Mouse (Mus musculus): ENCODE measurements around the gene Psap.
"Not testable (repeated sequence)": the region's sequence is repeated elsewhere in the genome, so short reads cannot be mapped to it uniquely, and the experiment has no call there.

Gene Psap

GRCm38 (mm10) chr10:60277207-60278005 lies at the start of gene Psap:
TSS of gene Psap (plus strand) at chr10:60277627.
- in situ Hi-C loops (cut with MboI; ENCODE audit: low sequenced_read_pairs) = no loop called here

- in situ Hi-C loops (cut with MboI; ENCODE audit: low sequenced_read_pairs) = no loop called here
Observed at GRCm38 (mm10) chr10:60227666-60228065, 49.8 kb upstream of the Psap start.

DNA sequence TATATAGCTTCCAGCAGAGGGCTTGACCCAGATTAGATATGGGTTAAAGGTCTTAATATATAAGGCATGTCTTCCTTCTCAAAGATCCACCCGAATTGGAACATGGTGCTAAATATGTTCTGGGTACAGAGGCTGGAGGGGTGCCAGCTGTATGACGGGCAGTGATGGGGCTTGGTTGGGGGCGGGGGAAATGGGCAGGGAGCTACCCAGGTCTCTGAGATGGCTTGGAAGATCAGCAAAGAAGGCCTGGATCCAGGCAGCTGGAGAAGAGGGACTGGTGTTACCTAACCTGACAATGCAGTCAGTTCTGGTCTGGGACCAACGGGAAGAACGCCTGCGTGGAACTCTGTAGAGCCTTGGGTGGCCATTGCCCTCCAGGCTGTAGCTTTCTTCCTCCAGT lies 48.3 kb upstream of the Psap start:
- in situ Hi-C loops (cut with MboI; ENCODE audit: low sequenced_read_pairs) = no loop called here

GRCm38 (mm10) chr10:60230321-60231088 lies 46.9 kb upstream of the Psap start:
- in situ Hi-C loops (cut with MboI; ENCODE audit: low sequenced_read_pairs) = no loop called here

- in situ Hi-C loops (cut with MboI; ENCODE audit: low sequenced_read_pairs) = no loop called here
Observed at GRCm38 (mm10) chr10:60234006-60234405, 43.4 kb upstream of the Psap start.

DNA sequence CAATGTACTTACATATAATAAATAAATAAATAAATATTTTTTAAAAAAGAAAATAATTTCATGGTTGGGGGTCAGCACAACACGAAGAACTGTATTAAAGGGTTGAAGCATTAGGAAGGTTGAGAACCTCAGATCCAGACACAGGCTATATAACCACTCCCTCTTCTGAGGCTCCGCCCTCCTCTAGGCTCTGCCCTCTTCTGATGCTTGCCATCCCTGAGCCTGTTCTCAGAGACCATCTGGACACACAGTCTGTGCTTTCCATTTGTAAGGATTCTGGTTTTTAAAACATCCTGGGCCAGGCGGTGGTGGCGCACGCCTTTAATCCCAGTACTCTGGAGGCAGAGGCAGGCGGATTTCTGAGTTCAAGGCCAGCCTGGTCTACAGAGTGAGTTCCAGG lies 41.6 kb upstream of the Psap start:
- in situ Hi-C loops (cut with MboI; ENCODE audit: low sequenced_read_pairs) = loop anchor here (5.0 kb wide), 1 partner anchor 79 kb away; no protein-coding TSS in a partner anchor

DNA sequence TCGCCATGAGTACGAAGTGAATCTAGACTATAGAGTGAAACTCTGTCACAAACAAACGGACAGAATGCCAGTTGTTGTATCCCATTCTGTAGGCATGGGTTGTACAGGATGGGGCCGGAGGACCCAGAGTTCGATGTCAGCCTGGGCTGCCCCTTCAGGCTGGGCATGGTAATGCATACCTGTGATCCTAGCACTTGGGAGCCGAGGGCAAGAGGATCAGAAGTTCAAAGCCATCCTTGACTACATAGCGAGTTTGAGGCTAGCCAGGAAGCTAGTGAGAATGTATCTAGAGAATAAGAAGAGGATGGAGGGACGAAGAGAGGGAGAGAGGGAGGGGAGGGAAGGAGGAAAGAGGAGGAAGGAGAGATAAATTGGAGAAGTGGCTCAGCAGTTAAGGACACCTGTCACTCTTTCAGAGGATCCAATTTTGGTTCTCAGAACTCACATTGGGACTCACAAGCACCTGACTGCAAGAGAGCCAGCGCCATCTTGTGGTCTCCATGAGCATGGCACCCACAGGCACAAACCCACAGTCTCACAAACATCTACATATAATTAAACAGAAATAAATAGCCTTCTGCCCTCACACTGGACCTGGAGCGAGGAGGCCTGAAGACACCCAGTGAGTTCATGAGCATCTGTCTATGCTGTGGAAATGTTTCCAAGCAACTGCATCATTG lies 39.8 kb upstream of the Psap start:
- in situ Hi-C loops (cut with MboI; ENCODE audit: low sequenced_read_pairs) = loop anchor here (5.0 kb wide), 1 partner anchor 80 kb away; no protein-coding TSS in a partner anchor

DNA sequence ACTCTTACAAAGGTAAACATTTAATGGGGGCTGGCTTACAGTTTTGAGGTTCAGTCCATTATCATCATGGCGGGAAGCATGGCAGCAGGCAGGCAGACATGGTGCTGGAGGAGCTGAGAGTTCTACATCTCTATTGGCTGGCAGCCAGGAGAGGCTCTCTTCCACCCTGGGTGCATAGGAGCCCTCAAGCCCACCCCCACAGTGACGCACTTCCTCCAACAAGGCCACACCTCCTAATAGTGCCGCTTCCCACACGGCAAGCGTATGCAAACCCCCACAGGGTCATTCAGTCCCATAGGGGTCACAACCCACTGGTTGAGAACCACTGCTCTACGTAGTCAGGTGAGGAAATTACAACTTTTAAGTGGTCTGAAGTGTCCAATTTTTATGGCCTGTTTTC lies 37.0 kb upstream of the Psap start:
- in situ Hi-C loops (cut with MboI; ENCODE audit: low sequenced_read_pairs) = no loop called here

- in situ Hi-C loops (cut with MboI; ENCODE audit: low sequenced_read_pairs) = no loop called here
Observed at GRCm38 (mm10) chr10:60243941-60244340, 33.5 kb upstream of the Psap start.

GRCm38 (mm10) chr10:60245041-60245440 lies 32.4 kb upstream of the Psap start:
- in situ Hi-C loops (cut with MboI; ENCODE audit: low sequenced_read_pairs) = no loop called here

DNA sequence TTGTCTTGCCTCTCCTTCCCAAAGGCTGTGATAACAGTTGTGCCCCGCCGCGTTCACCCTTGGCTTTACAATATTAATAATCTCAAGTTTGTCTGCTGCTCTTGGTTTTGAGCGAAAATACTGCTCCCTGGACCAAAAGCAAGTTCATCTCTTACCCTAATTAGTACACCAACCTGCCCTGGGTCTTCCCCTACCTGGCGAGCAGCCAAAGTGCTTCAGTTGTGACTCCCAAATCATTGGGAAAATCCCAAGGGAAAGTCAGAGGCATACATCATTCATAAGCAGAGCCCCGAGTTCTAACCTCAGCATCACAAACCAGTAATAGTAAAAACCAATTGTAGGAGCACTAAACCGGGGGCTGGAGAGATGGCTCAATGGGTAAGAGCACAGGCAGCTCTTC lies 31.8 kb upstream of the Psap start:
- in situ Hi-C loops (cut with MboI; ENCODE audit: low sequenced_read_pairs) = no loop called here

- in situ Hi-C loops (cut with MboI; ENCODE audit: low sequenced_read_pairs) = no loop called here
Observed at GRCm38 (mm10) chr10:60246519-60246918, 30.9 kb upstream of the Psap start.

DNA sequence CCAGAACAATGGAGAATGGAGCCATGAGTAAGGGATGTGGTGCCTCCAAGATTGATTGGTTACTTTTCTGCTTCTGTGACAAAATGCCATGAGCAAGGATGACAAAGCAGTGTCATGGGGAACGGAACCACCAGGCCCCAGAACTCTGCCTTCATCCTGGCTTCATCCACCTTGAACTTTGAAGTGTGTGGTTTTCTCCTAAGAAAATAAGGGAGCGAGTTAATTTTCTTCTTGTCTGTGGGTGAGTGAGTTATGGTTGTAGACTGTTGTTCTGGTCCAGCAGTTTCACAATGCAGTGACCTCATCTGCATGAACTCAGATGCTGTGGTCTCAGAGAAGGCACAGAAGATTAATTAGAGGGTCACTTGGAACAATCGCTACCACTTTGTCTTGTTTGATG lies 29.1 kb upstream of the Psap start:
- in situ Hi-C loops (cut with MboI; ENCODE audit: low sequenced_read_pairs) = not testable (repeated sequence)

GRCm38 (mm10) chr10:60250426-60250965 lies 26.9 kb upstream of the Psap start:
- in situ Hi-C loops (cut with MboI; ENCODE audit: low sequenced_read_pairs) = no loop called here

- in situ Hi-C loops (cut with MboI; ENCODE audit: low sequenced_read_pairs) = no loop called here
Observed at GRCm38 (mm10) chr10:60252187-60252586, 25.2 kb upstream of the Psap start.

- in situ Hi-C loops (cut with MboI; ENCODE audit: low sequenced_read_pairs) = no loop called here
Observed at GRCm38 (mm10) chr10:60252606-60253005, 24.8 kb upstream of the Psap start.

DNA sequence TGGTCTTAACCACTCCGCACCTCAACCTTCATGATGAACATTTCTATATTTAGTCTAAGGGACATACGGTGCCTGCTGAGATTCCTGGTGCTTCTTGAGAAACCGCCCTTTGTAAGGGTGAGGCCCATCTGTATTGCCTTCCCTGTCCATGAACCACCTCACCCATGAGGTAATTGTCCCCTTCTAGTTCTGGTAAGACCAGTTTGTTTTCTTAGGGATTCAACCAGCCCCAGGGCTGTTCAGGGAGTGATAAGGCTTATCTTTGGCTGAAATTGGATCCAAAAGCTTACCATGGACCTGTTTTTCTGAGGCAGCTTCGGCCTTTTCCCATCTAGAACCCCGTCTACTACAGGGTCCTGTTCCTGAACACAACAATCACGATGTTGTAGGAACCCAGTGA lies 21.3 kb upstream of the Psap start:
- in situ Hi-C loops (cut with MboI; ENCODE audit: low sequenced_read_pairs) = no loop called here

DNA sequence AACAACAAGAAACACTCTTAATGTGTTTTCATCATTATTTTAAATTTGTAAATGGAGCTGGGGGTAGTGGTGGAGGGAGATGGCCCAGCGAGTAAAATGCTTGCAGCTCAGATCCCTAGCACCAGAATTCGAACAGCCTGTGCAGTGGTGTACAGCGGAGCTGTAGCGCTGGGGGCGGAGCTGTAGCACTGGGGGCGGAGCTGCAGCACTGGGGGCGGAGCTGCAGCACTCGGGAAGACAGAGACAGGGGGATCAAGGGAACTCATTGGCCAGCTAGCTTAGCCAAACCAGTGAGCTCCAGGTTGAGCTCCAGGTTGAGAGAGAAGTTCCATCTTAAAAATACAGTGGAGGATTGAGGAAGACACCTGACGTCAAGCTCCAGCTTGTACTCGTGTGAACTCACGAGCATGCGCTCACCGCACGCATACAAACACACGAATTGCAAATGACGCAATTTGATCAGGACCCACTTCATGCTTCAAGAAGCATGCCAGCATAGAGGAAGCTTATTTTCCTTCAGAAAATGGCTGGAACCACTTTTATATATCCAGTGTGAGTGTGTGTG lies 20.1 kb upstream of the Psap start:
- in situ Hi-C loops (cut with MboI; ENCODE audit: low sequenced_read_pairs) = no loop called here

- in situ Hi-C loops (cut with MboI; ENCODE audit: low sequenced_read_pairs) = no loop called here
Observed at GRCm38 (mm10) chr10:60260557-60261294, 16.7 kb upstream of the Psap start.

GRCm38 (mm10) chr10:60261530-60261929 lies 15.9 kb upstream of the Psap start:
- in situ Hi-C loops (cut with MboI; ENCODE audit: low sequenced_read_pairs) = no loop called here

Measured in CH12F3 (cell line).